Mouse (Mus musculus) forebrain, embryonic 11.5 days (tissue): ENCODE results near the gene Teddm3. TPM values are rescaled to one million over a fixed set of nuclear protein-coding genes. Genes with fewer than 3 reads are reported as not detected.
A peak's percentile ranks its signal among the peaks of the same experiment; 100 is the strongest.
"Not testable (repeated sequence)": the region's sequence is repeated elsewhere in the genome, so short reads cannot be mapped to it uniquely, and the experiment has no call there.

Experiments used
- ATAC-seq: fragments of 200-750 bp; cut with Nextera tagmentation; replicated peaks from 2 replicates; pipeline ENCODE4 v1.8.0; 2017; ENCODE audit warnings: moderate TSS enrichment; ENCODE audit not compliant: low FRiP score
- DNase-seq: peaks from one replicate; pipeline ENCODE4 v3.0.0-alpha.2; 2017; ENCODE audit warnings: low spot score
- H3K27ac ChIP-seq: fragments of 300-500 bp; sonication (generic); 2 replicates; pipeline ENCODE4 v1.5.1; 2014; ENCODE audit warnings: low read depth, low read length
- H3K27me3 ChIP-seq: fragments of 300-500 bp; sonication (generic); 2 replicates; pipeline ENCODE4 v1.6.1; 2014; ENCODE audit warnings: mild to moderate bottlenecking, low read length, mixed read lengths; ENCODE audit not compliant: control insufficient read depth, insufficient read depth
- H3K36me3 ChIP-seq: fragments of 300-500 bp; sonication (generic); 2 replicates; pipeline ENCODE4 v1.6.1; 2014; ENCODE audit warnings: mild to moderate bottlenecking, low read length, moderate library complexity, mixed read lengths; ENCODE audit not compliant: control insufficient read depth, insufficient read depth
- H3K4me1 ChIP-seq: fragments of 300-500 bp; sonication (generic); replicated peaks from 2 replicates; pipeline ENCODE4 v1.6.1; 2014; ENCODE audit warnings: low read length, mixed read lengths; ENCODE audit not compliant: control insufficient read depth, insufficient read depth
- H3K4me2 ChIP-seq: fragments of 300-500 bp; sonication (generic); 2 replicates; pipeline ENCODE4 v1.6.1; 2014; ENCODE audit warnings: low read depth, mild to moderate bottlenecking, low read length, moderate library complexity, mixed read lengths; ENCODE audit not compliant: severe bottlenecking
- H3K4me3 ChIP-seq: fragments of 300-500 bp; sonication (generic); 2 replicates; pipeline ENCODE4 v1.5.1; 2014; ENCODE audit warnings: low read depth, low read length
- H3K9ac ChIP-seq: fragments of 300-500 bp; sonication (generic); 2 replicates; pipeline ENCODE4 v1.6.1; 2014; ENCODE audit warnings: low read length
- H3K9me3 ChIP-seq: fragments of 300-500 bp; sonication (generic); 2 replicates; pipeline ENCODE4 v1.6.1; 2016; ENCODE audit warnings: low read length, mixed read lengths; ENCODE audit not compliant: control insufficient read depth
- WGBS: fragments of 180-500 bp; shearing (Covaris S2); extraction: QIAGEN DNeasy Blood & Tissue Kit; methylation state at CpG from one replicate; pipeline ENCODE4 v1.1.7; 2014; 5-methylcytosine and 5-hydroxymethylcytosine counted together
- polyA plus RNA-seq: library from polyadenylated mRNA; unstranded; fragments of >200 nt; fragmentation: Nextera tagmentation; extraction: Ambion mirVana; gene quantifications from 2 replicates; pipeline ENCODE4 v1.2.1, GENCODE M21; 2014

The Teddm3 gene
- polyA plus RNA-seq, 1 experiment from 2014 or later: not detected

GRCm38 (mm10) chr16:21165343-21166220, 11.8 kb upstream of the Teddm3 start:
- H3K27ac ChIP-seq, H3K9me3 ChIP-seq, H3K9ac ChIP-seq, DNase-seq, H3K27me3 ChIP-seq, H3K36me3 ChIP-seq, H3K4me1 ChIP-seq, H3K4me3 ChIP-seq, H3K4me2 ChIP-seq: not testable (repeated sequence)
- WGBS: 20% methylated on average over 17 of the region's 19 CpGs
- peak; percentile 66 for ATAC-seq

GRCm38 (mm10) chr16:21163423-21163822, 9.6 kb upstream of the Teddm3 start:
- H3K4me3 ChIP-seq, ATAC-seq, H3K4me1 ChIP-seq, H3K27ac ChIP-seq, H3K9me3 ChIP-seq, DNase-seq, H3K36me3 ChIP-seq, H3K27me3 ChIP-seq, H3K4me2 ChIP-seq, H3K9ac ChIP-seq: not testable (repeated sequence)
- WGBS: 81% methylated on average over 3 of the region's 3 CpGs

GRCm38 (mm10) chr16:21159226-21159625, 5.4 kb upstream of the Teddm3 start:
- H3K9ac ChIP-seq, H3K4me1 ChIP-seq, H3K36me3 ChIP-seq, H3K9me3 ChIP-seq, H3K4me3 ChIP-seq, H3K27me3 ChIP-seq, H3K4me2 ChIP-seq, DNase-seq, ATAC-seq, H3K27ac ChIP-seq: not testable (repeated sequence)
- 86% methylated on average over 1 of the region's 1 CpGs for WGBS

- not testable (repeated sequence) for H3K4me1 ChIP-seq, H3K9me3 ChIP-seq, H3K4me2 ChIP-seq, H3K27ac ChIP-seq, H3K9ac ChIP-seq, DNase-seq, H3K4me3 ChIP-seq, ATAC-seq, H3K27me3 ChIP-seq, H3K36me3 ChIP-seq
These were observed 2.5 kb upstream of the Teddm3 start for GRCm38 (mm10) chr16:21156261-21156660.

GRCm38 (mm10) chr16:21151564-21152361, 2.0 kb downstream of the Teddm3 start:
- no peak overlapping the region for H3K4me3 ChIP-seq
- no peaks in the 10 kb centered on the region for H3K36me3 ChIP-seq
- H3K27me3 ChIP-seq: no peaks in the 10 kb centered on the region
- H3K4me2 ChIP-seq: no peak overlapping the region
- DNase-seq (no peak), ATAC-seq (no peak)
- H3K9me3 ChIP-seq: no peaks in the 10 kb centered on the region
- H3K4me1 ChIP-seq: no peaks in the 10 kb centered on the region
- no peak overlapping the region for H3K27ac ChIP-seq
- WGBS: 75% methylated on average over 4 of the region's 4 CpGs
- H3K9ac ChIP-seq: no peak overlapping the region

- no peak for DNase-seq
These were observed 3.9 kb downstream of the Teddm3 start for GRCm38 (mm10) chr16:21149896-21150295.

GRCm38 (mm10) chr16:21148451-21148850, 5.3 kb downstream of the Teddm3 start:
- H3K36me3 ChIP-seq, H3K4me1 ChIP-seq, H3K4me2 ChIP-seq, ATAC-seq, H3K9ac ChIP-seq, H3K27me3 ChIP-seq, H3K9me3 ChIP-seq, DNase-seq, H3K27ac ChIP-seq, H3K4me3 ChIP-seq: not testable (repeated sequence)
- WGBS: 95% methylated on average over 1 of the region's 1 CpGs

More at GRCm38 (mm10) chr16:21149896-21150295, 3.9 kb downstream of the Teddm3 start:
- no peak overlapping the region for H3K4me3 ChIP-seq
- no peaks in the 10 kb centered on the region for H3K27me3 ChIP-seq
- H3K9me3 ChIP-seq: no peaks in the 10 kb centered on the region
- no peak for ATAC-seq
- H3K9ac ChIP-seq: no peak overlapping the region
- H3K4me1 ChIP-seq: no peaks in the 10 kb centered on the region
- H3K36me3 ChIP-seq: no peaks in the 10 kb centered on the region
- no peak overlapping the region for H3K4me2 ChIP-seq
- no peak overlapping the region for H3K27ac ChIP-seq

- WGBS: 49% methylated on average over 1 of the region's 1 CpGs
- H3K9ac ChIP-seq: no peak overlapping the region
- H3K4me3 ChIP-seq: no peak overlapping the region
- H3K4me2 ChIP-seq: no peak overlapping the region
- no peak overlapping the region for H3K27ac ChIP-seq
- no peaks in the 10 kb centered on the region for H3K36me3 ChIP-seq
- ATAC-seq (no peak), DNase-seq (no peak)
- no peaks in the 10 kb centered on the region for H3K4me1 ChIP-seq
- no peaks in the 10 kb centered on the region for H3K27me3 ChIP-seq
- H3K9me3 ChIP-seq: no peaks in the 10 kb centered on the region
These were observed 17.3 kb downstream of the Teddm3 start for GRCm38 (mm10) chr16:21136312-21137083.
